Mouse (Mus musculus) midbrain, embryonic 10.5 days (tissue): ENCODE results near the gene Mybpc3. TPM values are rescaled to one million over a fixed set of nuclear protein-coding genes. Genes with fewer than 3 reads are reported as not detected.

ENCODE experiments used
- DNase-seq: peaks from one replicate; pipeline ENCODE4 v3.0.0-alpha.2; 2017; ENCODE audit warnings: low spot score
- H3K27ac ChIP-seq: fragments of 300-500 bp; sonication (generic); replicated peaks from 2 replicates; pipeline ENCODE4 v1.5.1; 2016; ENCODE audit warnings: mild to moderate bottlenecking
- H3K27me3 ChIP-seq: fragments of 300-500 bp; sonication (generic); 2 replicates; pipeline ENCODE4 v1.6.1; 2016; ENCODE audit warnings: low read depth, mild to moderate bottlenecking; ENCODE audit not compliant: poor library complexity, severe bottlenecking
- H3K36me3 ChIP-seq: fragments of 300-500 bp; sonication (generic); 2 replicates; pipeline ENCODE4 v1.6.1; 2016; ENCODE audit warnings: mild to moderate bottlenecking, moderate library complexity
- H3K4me1 ChIP-seq: fragments of 300-500 bp; sonication (generic); 2 replicates; pipeline ENCODE4 v1.6.1; 2016
- H3K4me3 ChIP-seq: fragments of 300-500 bp; sonication (generic); 2 replicates; pipeline ENCODE4 v1.5.1; 2016; ENCODE audit warnings: mild to moderate bottlenecking, moderate library complexity
- H3K9me3 ChIP-seq: fragments of 300-500 bp; sonication (generic); replicated peaks from 2 replicates; pipeline ENCODE4 v1.6.1; 2016; ENCODE audit warnings: mild to moderate bottlenecking
- WGBS: fragments of 180-500 bp; shearing (Covaris S2); methylation state at CpG from one replicate; pipeline ENCODE4 v1.1.7; 2016; 5-methylcytosine and 5-hydroxymethylcytosine counted together
- polyA plus RNA-seq: library from polyadenylated mRNA; unstranded; fragments of >200 nt; fragmentation: Nextera tagmentation; extraction: Ambion mirVana; gene quantifications from 2 replicates; pipeline ENCODE4 v1.2.1, GENCODE M21; 2016

The Mybpc3 gene
- polyA plus RNA-seq, 1 experiment from 2014 or later = 0.02 TPM

- no peak for DNase-seq
These were observed 1.1 kb upstream of the Mybpc3 start for GRCm38 (mm10) chr2:91116842-91117241.

GRCm38 (mm10) chr2:91118647-91119046 is 703 bp downstream of the Mybpc3 start:
- DNase-seq = no peak
- no peak overlapping the region for H3K4me3 ChIP-seq
- 71% methylated on average over 1 of the region's 1 CpGs for WGBS
- no peaks in the 10 kb centered on the region for H3K36me3 ChIP-seq
- peaks cover 9% of the 10 kb centered on the region for H3K4me1 ChIP-seq
- no peak overlapping the region for H3K27ac ChIP-seq
- no peaks in the 10 kb centered on the region for H3K9me3 ChIP-seq
- H3K27me3 ChIP-seq = peaks cover 18% of the 10 kb centered on the region

More at GRCm38 (mm10) chr2:91116842-91117241, 1.1 kb upstream of the Mybpc3 start:
- Histone ChIP-seq H3K4me3 (no peak overlapping the region), H3K27me3 (peaks cover 18% of the 10 kb centered on the region), H3K9me3 (no peaks in the 10 kb centered on the region), H3K4me1 (peaks cover 9% of the 10 kb centered on the region), H3K36me3 (no peaks in the 10 kb centered on the region), H3K27ac (no peak overlapping the region)
- 79% methylated on average over 5 of the region's 5 CpGs for WGBS

GRCm38 (mm10) chr2:91119061-91119460 is 1.1 kb downstream of the Mybpc3 start:
- H3K27ac ChIP-seq = no peak overlapping the region
- no peaks in the 10 kb centered on the region for H3K9me3 ChIP-seq
- no peak for DNase-seq
- H3K27me3 ChIP-seq = peaks cover 18% of the 10 kb centered on the region
- 91% methylated on average over 19 of the region's 19 CpGs for WGBS
- H3K4me3 ChIP-seq = no peak overlapping the region
- no peaks in the 10 kb centered on the region for H3K36me3 ChIP-seq
- peaks cover 9% of the 10 kb centered on the region for H3K4me1 ChIP-seq

GRCm38 (mm10) chr2:91119551-91119950 is 1.6 kb downstream of the Mybpc3 start:
- WGBS = 92% methylated on average over 6 of the region's 6 CpGs
- H3K27me3 ChIP-seq = peaks cover 18% of the 10 kb centered on the region

GRCm38 (mm10) chr2:91120261-91120671 is 2.3 kb downstream of the Mybpc3 start:
- Histone ChIP-seq H3K4me3 (no peak overlapping the region), H3K36me3 (no peaks in the 10 kb centered on the region), H3K4me1 (peaks cover 4% of the 10 kb centered on the region), H3K9me3 (no peaks in the 10 kb centered on the region), H3K27me3 (peaks cover 18% of the 10 kb centered on the region), H3K27ac (no peak overlapping the region)
- DNase-seq = no peak
- WGBS = 81% methylated on average over 6 of the region's 6 CpGs

More at GRCm38 (mm10) chr2:91119551-91119950, 1.6 kb downstream of the Mybpc3 start:
- H3K9me3 ChIP-seq = no peaks in the 10 kb centered on the region
- peaks cover 9% of the 10 kb centered on the region for H3K4me1 ChIP-seq
- no peak overlapping the region for H3K27ac ChIP-seq
- no peak overlapping the region for H3K4me3 ChIP-seq
- no peak for DNase-seq
- no peaks in the 10 kb centered on the region for H3K36me3 ChIP-seq

GRCm38 (mm10) chr2:91121011-91121410 is 3.1 kb downstream of the Mybpc3 start:
- Histone ChIP-seq H3K9me3 (no peaks in the 10 kb centered on the region), H3K36me3 (no peaks in the 10 kb centered on the region), H3K27ac (no peak overlapping the region), H3K27me3 (peaks cover 11% of the 10 kb centered on the region), H3K4me1 (no peaks in the 10 kb centered on the region), H3K4me3 (no peak overlapping the region)
- 91% methylated on average over 6 of the region's 6 CpGs for WGBS
- DNase-seq = no peak

GRCm38 (mm10) chr2:91121497-91121896 is 3.6 kb downstream of the Mybpc3 start:
- H3K4me1 ChIP-seq = no peaks in the 10 kb centered on the region
- DNase-seq = no peak
- WGBS = 68% methylated on average over 8 of the region's 8 CpGs
- H3K9me3 ChIP-seq = no peaks in the 10 kb centered on the region
- H3K36me3 ChIP-seq = no peaks in the 10 kb centered on the region
- H3K27ac ChIP-seq = no peak overlapping the region
- peaks cover 6% of the 10 kb centered on the region for H3K27me3 ChIP-seq
- no peak overlapping the region for H3K4me3 ChIP-seq

- H3K27ac ChIP-seq = no peak overlapping the region
- H3K9me3 ChIP-seq = no peaks in the 10 kb centered on the region
- 81% methylated on average over 6 of the region's 6 CpGs for WGBS
- no peaks in the 10 kb centered on the region for H3K4me1 ChIP-seq
- no peak overlapping the region for H3K4me3 ChIP-seq
- H3K27me3 ChIP-seq = no peaks in the 10 kb centered on the region
- no peak for DNase-seq
- H3K36me3 ChIP-seq = no peaks in the 10 kb centered on the region
These were observed 5.6 kb downstream of the Mybpc3 start for GRCm38 (mm10) chr2:91123521-91123920.

GRCm38 (mm10) chr2:91125101-91125500 is 7.2 kb downstream of the Mybpc3 start:
- Histone ChIP-seq H3K27me3 (no peaks in the 10 kb centered on the region), H3K9me3 (no peaks in the 10 kb centered on the region), H3K27ac (no peak overlapping the region), H3K4me1 (no peaks in the 10 kb centered on the region), H3K36me3 (no peaks in the 10 kb centered on the region), H3K4me3 (no peak overlapping the region)
- 91% methylated on average over 10 of the region's 10 CpGs for WGBS
- DNase-seq = no peak

GRCm38 (mm10) chr2:91128761-91129160 is 10.8 kb downstream of the Mybpc3 start:
- Histone ChIP-seq H3K4me3 (no peak overlapping the region), H3K4me1 (no peaks in the 10 kb centered on the region), H3K36me3 (no peaks in the 10 kb centered on the region), H3K27me3 (no peaks in the 10 kb centered on the region), H3K9me3 (no peaks in the 10 kb centered on the region), H3K27ac (no peak overlapping the region)
- WGBS = 88% methylated on average over 5 of the region's 5 CpGs
- no peak for DNase-seq

GRCm38 (mm10) chr2:91130126-91130525 is 12.2 kb downstream of the Mybpc3 start:
- 92% methylated on average over 6 of the region's 6 CpGs for WGBS
- DNase-seq = no peak
- no peak overlapping the region for H3K27ac ChIP-seq
- no peaks in the 10 kb centered on the region for H3K27me3 ChIP-seq
- no peaks in the 10 kb centered on the region for H3K36me3 ChIP-seq
- no peaks in the 10 kb centered on the region for H3K9me3 ChIP-seq
- no peak overlapping the region for H3K4me3 ChIP-seq
- H3K4me1 ChIP-seq = no peaks in the 10 kb centered on the region

GRCm38 (mm10) chr2:91131251-91131650 is 13.3 kb downstream of the Mybpc3 start:
- DNase-seq = no peak
- Histone ChIP-seq H3K9me3 (no peaks in the 10 kb centered on the region), H3K36me3 (no peaks in the 10 kb centered on the region), H3K27ac (no peak overlapping the region), H3K4me1 (no peaks in the 10 kb centered on the region), H3K27me3 (no peaks in the 10 kb centered on the region), H3K4me3 (no peak overlapping the region)
- 91% methylated on average over 15 of the region's 15 CpGs for WGBS

- 87% methylated on average over 3 of the region's 3 CpGs for WGBS
- H3K36me3 ChIP-seq = peaks cover 3% of the 10 kb centered on the region
These were observed 14.1 kb downstream of the Mybpc3 start for GRCm38 (mm10) chr2:91132035-91132434.

More at GRCm38 (mm10) chr2:91132035-91132434, 14.1 kb downstream of the Mybpc3 start:
- Histone ChIP-seq H3K27ac (no peak overlapping the region), H3K4me3 (no peak overlapping the region), H3K4me1 (no peaks in the 10 kb centered on the region), H3K9me3 (no peaks in the 10 kb centered on the region), H3K27me3 (no peaks in the 10 kb centered on the region)
- no peak for DNase-seq
